Mouse (Mus musculus) stomach, postnatal 0 days (tissue): ENCODE data around the gene Taar9.

Experiments used
- CTCF ChIP-seq: IDR thresholded peaks from 2 replicates; pipeline ENCODE4 v1.5.1; 2016; ENCODE audit warnings: antibody characterized with exemption, low read depth, mild to moderate bottlenecking, moderate library complexity
- EP300 ChIP-seq: optimal IDR thresholded peaks from 2 replicates; pipeline ENCODE3; 2016; ENCODE audit warnings: antibody characterized with exemption

DNA sequence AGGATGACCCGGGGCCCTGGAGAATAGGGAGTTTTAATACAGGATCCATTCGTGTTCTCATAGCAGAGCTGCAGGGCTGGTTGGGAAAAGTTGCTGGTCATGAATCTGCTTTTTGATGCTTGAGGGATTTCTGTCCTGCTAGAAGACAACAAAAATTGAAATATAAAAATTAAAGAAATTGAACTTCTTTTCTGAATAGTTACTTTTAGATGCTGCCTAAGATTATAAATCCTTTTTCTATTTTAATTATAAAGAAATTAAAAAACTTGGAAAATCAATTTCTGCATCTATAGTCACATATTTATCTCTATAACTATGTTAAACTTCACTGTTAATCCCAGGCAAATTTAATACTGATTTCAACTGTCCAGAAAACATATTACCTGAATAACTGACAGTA lies 17.1 kb downstream of the Taar9 start, which contains the start of gene Taar8b:
- no peak for TF ChIP-seq EP300
- TF ChIP-seq CTCF = no peak
